Mouse (Mus musculus) layer of hippocampus, adult 9-10 months (tissue): ENCODE measurements at regions not wholly inside any gene's neighbourhood (a gene's known extent, or its start where the extent isn't known, plus 50 kb on each side); places are given as distances from the start of the nearest gene placed in this dataset.

Experiments used
- DNase-seq: peaks from one replicate; pipeline ENCODE4 v3.0.0; 2022; ENCODE audit warnings: low spot score

DNA sequence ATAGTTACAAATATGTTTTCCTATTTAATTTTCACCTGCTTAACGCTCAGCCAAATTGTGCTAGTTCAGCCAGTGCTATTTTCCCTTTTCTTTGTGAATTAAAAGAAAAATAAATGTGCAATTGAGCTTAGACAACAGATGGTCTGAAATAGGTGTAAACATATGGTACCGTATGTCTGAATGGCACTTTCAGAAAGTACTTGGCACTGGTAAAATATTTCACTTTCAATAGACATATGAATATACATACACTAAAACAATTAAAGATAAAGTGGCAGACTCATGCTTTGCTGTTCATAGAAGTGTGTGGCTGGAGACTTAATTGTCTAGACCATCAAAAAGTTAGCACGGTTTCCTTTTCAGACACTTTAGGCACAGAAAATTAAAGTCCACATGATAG is 794.8 kb upstream of the Slitrk1 start:
- peak; percentile 5 for DNase-seq

DNA sequence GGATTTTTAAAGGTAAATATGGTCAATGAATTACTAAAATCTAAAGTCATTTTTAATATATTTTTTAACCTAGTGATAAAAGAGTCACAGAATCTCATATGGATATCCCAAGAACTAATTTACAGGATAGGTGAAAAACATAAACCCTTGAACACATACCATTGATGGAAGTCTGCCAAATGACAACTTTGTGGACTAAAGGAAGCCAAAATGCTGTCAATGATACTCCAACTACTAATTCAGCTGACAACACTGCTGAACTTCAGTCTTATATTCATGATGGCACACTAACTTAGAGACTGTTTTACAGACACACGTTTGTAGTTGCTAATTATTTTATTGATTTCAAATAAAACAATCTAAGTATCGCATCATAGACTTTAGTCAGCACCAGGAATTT is 786.3 kb upstream of the Slitrk1 start:
- DNase-seq, result no peak

DNA sequence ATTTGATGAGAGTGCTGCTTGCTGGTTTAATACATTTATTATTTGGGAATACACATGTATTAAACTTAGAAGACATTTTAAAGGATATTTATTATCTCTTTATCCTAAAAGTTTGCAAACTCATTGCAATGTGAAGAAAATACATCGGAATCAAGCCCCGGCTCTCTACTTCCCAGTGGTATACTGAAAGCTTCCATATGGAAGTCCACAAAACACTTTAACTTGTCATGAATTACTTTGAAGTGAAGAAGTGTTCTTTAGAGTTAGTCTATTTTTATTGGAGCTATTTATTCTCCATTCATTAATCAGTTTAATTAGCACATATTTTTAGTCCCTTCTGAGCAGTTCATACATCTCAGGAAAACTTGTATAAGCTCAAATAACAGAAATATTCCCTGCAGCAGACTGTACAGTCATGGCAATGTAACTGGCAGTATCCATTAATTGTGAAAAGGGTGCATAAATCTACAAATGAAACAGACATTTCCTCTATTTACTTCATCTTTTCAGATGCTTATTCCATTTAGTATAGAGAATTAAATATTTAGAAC is 754.7 kb upstream of the Slitrk1 start:
- DNase-seq, result no peak

DNA sequence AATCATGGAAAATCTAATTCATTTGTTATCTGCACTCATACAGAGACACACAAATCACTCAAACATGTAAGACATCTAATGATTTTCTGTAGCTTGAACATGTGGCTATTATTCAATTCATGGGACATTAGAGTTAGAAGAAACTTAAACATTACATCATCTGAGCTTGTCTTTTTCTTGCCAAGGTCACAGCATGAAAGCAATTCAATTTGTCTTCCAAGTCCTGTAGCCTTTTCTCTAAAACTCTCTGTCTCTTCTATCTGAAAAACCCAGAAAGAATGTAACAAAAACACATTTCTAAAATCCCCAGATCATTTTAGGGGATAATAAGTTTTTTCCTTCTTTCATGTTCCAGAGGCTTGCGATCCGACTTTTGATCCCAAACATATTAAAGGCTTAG is 754.1 kb upstream of the Slitrk1 start:
- no peak for DNase-seq

DNA sequence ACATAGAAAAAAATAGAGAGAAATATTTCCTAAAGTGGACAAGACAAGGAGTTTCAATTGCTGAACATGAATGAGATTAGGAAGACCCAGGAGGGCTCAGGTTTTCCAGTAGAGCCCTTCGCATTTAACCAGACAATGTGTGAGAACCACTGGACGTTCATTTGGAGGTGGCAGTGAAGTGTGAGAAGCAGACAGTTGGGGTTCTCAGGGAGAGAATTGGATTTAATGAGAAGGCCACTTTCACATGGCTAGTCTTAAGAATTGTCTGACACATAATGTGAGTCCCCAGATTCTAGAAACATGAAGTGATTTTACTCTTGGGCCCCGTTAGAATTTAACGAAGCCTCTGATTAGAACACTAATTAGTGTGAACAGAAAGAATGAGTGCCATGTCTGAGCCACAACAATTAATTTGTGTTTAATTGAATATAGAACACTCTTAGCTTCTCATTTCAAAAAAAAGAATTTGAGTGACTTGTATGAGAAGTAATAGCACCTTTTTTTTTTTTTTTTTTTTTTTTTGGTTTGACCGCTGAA is 749.6 kb upstream of the Slitrk1 start:
- no peak for DNase-seq

DNA sequence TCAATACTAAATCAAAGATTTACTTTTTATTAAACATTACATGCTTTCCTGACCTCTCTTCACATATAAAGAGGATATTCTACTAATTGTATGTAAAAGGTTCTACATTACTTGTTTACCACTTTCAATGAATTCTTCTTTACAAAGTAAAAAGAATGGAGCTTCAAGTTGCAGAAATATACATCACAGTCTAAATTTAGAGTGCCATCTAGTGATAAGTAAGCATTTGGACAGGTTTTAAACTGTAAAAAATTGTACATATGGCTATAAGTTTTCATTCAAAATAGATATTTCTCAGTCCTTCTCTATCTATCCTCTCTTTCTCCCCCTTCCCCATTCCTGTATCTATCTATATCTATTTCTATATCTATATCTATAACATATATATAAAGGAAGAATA is 746.4 kb upstream of the Slitrk1 start:
- no peak for DNase-seq

DNA sequence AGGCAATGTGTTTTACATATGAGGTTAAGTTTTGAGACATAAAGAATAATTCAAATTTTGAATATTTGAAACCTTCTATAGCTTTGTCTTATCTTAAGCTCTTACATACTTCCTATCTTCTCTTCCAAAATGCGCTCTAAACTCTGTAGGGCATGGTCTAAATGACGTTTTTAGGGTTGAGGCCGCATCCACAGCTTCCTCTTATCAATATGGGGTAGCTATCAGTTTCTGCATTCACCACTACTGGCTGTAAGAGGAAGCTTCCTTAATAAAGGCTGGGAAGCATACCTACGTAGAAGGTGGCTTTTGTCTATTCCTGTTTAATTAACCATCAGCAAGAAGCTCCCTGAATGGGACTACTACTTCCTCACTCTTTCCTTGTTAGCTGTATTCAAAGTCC is 734.6 kb upstream of the Slitrk1 start:
- DNase-seq, result no peak
